Mouse (Mus musculus) limb, embryonic 12.5 days (tissue): ENCODE data around the gene Raet1e. TPM values are rescaled to one million over a fixed set of nuclear protein-coding genes. Genes with fewer than 3 reads are reported as not detected.
"Not testable (repeated sequence)": the region's sequence is repeated elsewhere in the genome, so short reads cannot be mapped to it uniquely, and the experiment has no call there.

ENCODE experiments used
- ATAC-seq: fragments of 200-750 bp; cut with Nextera tagmentation; 2 replicates; pipeline ENCODE4 v1.8.0; 2017; ENCODE audit warnings: low read depth, moderate TSS enrichment; ENCODE audit not compliant: insufficient number of reproducible peaks, insufficient read depth, low FRiP score, low TSS enrichment
- H3K27ac ChIP-seq: fragments of 300-500 bp; sonication (generic); 2 replicates; pipeline ENCODE4 v1.5.1; 2016; ENCODE audit warnings: mild to moderate bottlenecking, moderate library complexity
- H3K27me3 ChIP-seq: fragments of 300-500 bp; sonication (generic); 2 replicates; pipeline ENCODE4 v1.6.1; 2016; ENCODE audit warnings: mild to moderate bottlenecking, moderate library complexity
- H3K36me3 ChIP-seq: fragments of 300-500 bp; sonication (generic); 2 replicates; pipeline ENCODE4 v1.6.1; 2016; ENCODE audit warnings: mild to moderate bottlenecking, moderate library complexity
- H3K4me1 ChIP-seq: fragments of 300-500 bp; sonication (generic); replicated peaks from 2 replicates; pipeline ENCODE4 v1.6.1; 2016
- H3K4me2 ChIP-seq: fragments of 300-500 bp; sonication (generic); 2 replicates; pipeline ENCODE4 v1.6.1; 2016; ENCODE audit warnings: mild to moderate bottlenecking, moderate library complexity
- H3K4me3 ChIP-seq: fragments of 300-500 bp; sonication (generic); replicated peaks from 2 replicates; pipeline ENCODE4 v1.5.1; 2016; ENCODE audit warnings: mild to moderate bottlenecking
- H3K9ac ChIP-seq: fragments of 300-500 bp; sonication (generic); replicated peaks from 2 replicates; pipeline ENCODE4 v1.6.1; 2016; ENCODE audit warnings: mild to moderate bottlenecking, moderate library complexity
- H3K9me3 ChIP-seq: fragments of 300-500 bp; sonication (generic); 2 replicates; pipeline ENCODE4 v1.6.1; 2016; ENCODE audit warnings: mild to moderate bottlenecking, moderate library complexity
- WGBS: fragments of 180-500 bp; shearing (Covaris S2); methylation state at CpG from one replicate; pipeline ENCODE4 v1.1.7; 2016; 5-methylcytosine and 5-hydroxymethylcytosine counted together
- polyA plus RNA-seq: library from polyadenylated mRNA; unstranded; fragments of >200 nt; fragmentation: Nextera tagmentation; extraction: Ambion mirVana; gene quantifications from 2 replicates; pipeline ENCODE4 v1.2.1, GENCODE M21; 2016

The Raet1e gene
- polyA plus RNA-seq, 1 experiment from 2014 or later = 14.1 TPM

- H3K27me3 ChIP-seq = peaks cover 65% of the 10 kb centered on the region
These were observed 6.3 kb upstream of the Raet1e start for GRCm38 (mm10) chr10:22151863-22152640.

GRCm38 (mm10) chr10:22153147-22153690, 5.2 kb upstream of the Raet1e start:
- ATAC-seq, H3K36me3 ChIP-seq, H3K27ac ChIP-seq, H3K4me3 ChIP-seq, H3K9me3 ChIP-seq, H3K9ac ChIP-seq, H3K4me2 ChIP-seq: not testable (repeated sequence)
- H3K27me3 ChIP-seq = peaks cover 72% of the 10 kb centered on the region
- 11% methylated on average over 7 of the region's 7 CpGs for WGBS
- peaks cover 23% of the 10 kb centered on the region for H3K4me1 ChIP-seq

More at GRCm38 (mm10) chr10:22151863-22152640, 6.3 kb upstream of the Raet1e start:
- H3K36me3 ChIP-seq, H3K9ac ChIP-seq, H3K4me2 ChIP-seq, ATAC-seq, H3K9me3 ChIP-seq, H3K27ac ChIP-seq: not testable (repeated sequence)
- Histone ChIP-seq H3K4me3 (peak overlapping the region; percentile 27; the same call in 1 of the 2 replicates), H3K4me1 (peaks cover 21% of the 10 kb centered on the region)
- WGBS = 4% methylated on average over 11 of the region's 11 CpGs

- not testable (repeated sequence) for ATAC-seq, H3K9ac ChIP-seq, H3K27ac ChIP-seq, H3K9me3 ChIP-seq, H3K36me3 ChIP-seq
- WGBS = under 1% methylated on average over 38 of the region's 38 CpGs
- Histone ChIP-seq H3K4me3 (peak overlapping the region; percentile 36), H3K4me2 (peak overlapping the region; percentile 59), H3K27me3 (peaks cover 79% of the 10 kb centered on the region), H3K4me1 (peaks cover 26% of the 10 kb centered on the region)
These were observed 4.2 kb upstream of the Raet1e start for GRCm38 (mm10) chr10:22154127-22154526.

GRCm38 (mm10) chr10:22154871-22155799, 3.2 kb upstream of the Raet1e start:
- peaks cover 80% of the 10 kb centered on the region for H3K27me3 ChIP-seq
- H3K27ac ChIP-seq = no peak overlapping the region
- no peaks in the 10 kb centered on the region for H3K9me3 ChIP-seq
- no peak overlapping the region for H3K4me3 ChIP-seq
- 12% methylated on average over 3 of the region's 3 CpGs for WGBS
- H3K9ac ChIP-seq = no peak overlapping the region
- H3K36me3 ChIP-seq = no peaks in the 10 kb centered on the region
- H3K4me1 ChIP-seq = peaks cover 19% of the 10 kb centered on the region
- no peak for ATAC-seq
- no peak overlapping the region for H3K4me2 ChIP-seq

- Histone ChIP-seq H3K36me3 (no peaks in the 10 kb centered on the region), H3K27me3 (peaks cover 65% of the 10 kb centered on the region), H3K4me2 (peak overlapping the region; percentile 65), H3K9me3 (no peaks in the 10 kb centered on the region), H3K4me3 (peak overlapping the region; percentile 43), H3K27ac (no peak overlapping the region), H3K9ac (no peak overlapping the region), H3K4me1 (peaks cover 5% of the 10 kb centered on the region)
- 0% methylated on average over 24 of the region's 24 CpGs for WGBS
- no peak for ATAC-seq
These were observed 777 bp downstream of the Raet1e start for GRCm38 (mm10) chr10:22159131-22159561.

GRCm38 (mm10) chr10:22159581-22160140, 1.3 kb downstream of the Raet1e start:
- H3K4me1 ChIP-seq = peaks cover 5% of the 10 kb centered on the region
- no peaks in the 10 kb centered on the region for H3K9me3 ChIP-seq
- H3K4me2 ChIP-seq = no peak overlapping the region
- no peaks in the 10 kb centered on the region for H3K36me3 ChIP-seq
- WGBS = 1% methylated on average over 23 of the region's 23 CpGs
- no peak overlapping the region; the same call in 1 of the 2 replicates for H3K4me3 ChIP-seq
- H3K27ac ChIP-seq = no peak overlapping the region
- ATAC-seq = 0 out of 2 replicates have a peak, but pooled peaks have one; percentile 19
- peaks cover 63% of the 10 kb centered on the region for H3K27me3 ChIP-seq
- no peak overlapping the region for H3K9ac ChIP-seq

- Histone ChIP-seq H3K4me3 (0 out of 2 replicates have a peak overlapping the region, but pooled peaks have one; percentile 18), H3K27me3 (peaks cover 34% of the 10 kb centered on the region), H3K4me2 (peak overlapping the region; percentile 46)
- H3K9me3 ChIP-seq, ATAC-seq, H3K9ac ChIP-seq, H3K27ac ChIP-seq, H3K4me1 ChIP-seq, H3K36me3 ChIP-seq: not testable (repeated sequence)
- WGBS = 11% methylated on average over 9 of the region's 9 CpGs
These were observed 4.9 kb downstream of the Raet1e start for GRCm38 (mm10) chr10:22163279-22163678.

GRCm38 (mm10) chr10:22163705-22164583, 5.6 kb downstream of the Raet1e start:
- not testable (repeated sequence) for H3K9me3 ChIP-seq, H3K4me1 ChIP-seq, H3K36me3 ChIP-seq, ATAC-seq, H3K9ac ChIP-seq, H3K27ac ChIP-seq
- Histone ChIP-seq H3K4me2 (peak overlapping the region; percentile 46), H3K4me3 (0 out of 2 replicates have a peak overlapping the region, but pooled peaks have one; percentile 18), H3K27me3 (peaks cover 27% of the 10 kb centered on the region)
- 36% methylated on average over 16 of the region's 16 CpGs for WGBS

- H3K9me3 ChIP-seq, H3K4me2 ChIP-seq, H3K9ac ChIP-seq, H3K4me1 ChIP-seq, H3K36me3 ChIP-seq, ATAC-seq, H3K27ac ChIP-seq, H3K4me3 ChIP-seq: not testable (repeated sequence)
- 64% methylated on average over 5 of the region's 5 CpGs for WGBS
- peaks cover 16% of the 10 kb centered on the region for H3K27me3 ChIP-seq
These were observed 7.1 kb downstream of the Raet1e start for GRCm38 (mm10) chr10:22165328-22166003.

- not testable (repeated sequence) for H3K4me2 ChIP-seq, H3K27ac ChIP-seq, H3K9me3 ChIP-seq, ATAC-seq, H3K4me1 ChIP-seq, H3K36me3 ChIP-seq, H3K4me3 ChIP-seq, H3K9ac ChIP-seq
- WGBS = 50% methylated on average over 2 of the region's 2 CpGs
- H3K27me3 ChIP-seq = peaks cover 14% of the 10 kb centered on the region
These were observed 7.7 kb downstream of the Raet1e start for GRCm38 (mm10) chr10:22166025-22166424.
